Mouse (Mus musculus) retina, embryonic 14.5 days (tissue): ENCODE results near the gene Rtbdn.
"Not testable (repeated sequence)": the region's sequence is repeated elsewhere in the genome, so short reads cannot be mapped to it uniquely, and the experiment has no call there.

ENCODE experiments used
- DNase-seq: peaks from one replicate; pipeline ENCODE4 v3.0.0-alpha.2; 2015; ENCODE audit warnings: low spot score

Gene Rtbdn

DNA sequence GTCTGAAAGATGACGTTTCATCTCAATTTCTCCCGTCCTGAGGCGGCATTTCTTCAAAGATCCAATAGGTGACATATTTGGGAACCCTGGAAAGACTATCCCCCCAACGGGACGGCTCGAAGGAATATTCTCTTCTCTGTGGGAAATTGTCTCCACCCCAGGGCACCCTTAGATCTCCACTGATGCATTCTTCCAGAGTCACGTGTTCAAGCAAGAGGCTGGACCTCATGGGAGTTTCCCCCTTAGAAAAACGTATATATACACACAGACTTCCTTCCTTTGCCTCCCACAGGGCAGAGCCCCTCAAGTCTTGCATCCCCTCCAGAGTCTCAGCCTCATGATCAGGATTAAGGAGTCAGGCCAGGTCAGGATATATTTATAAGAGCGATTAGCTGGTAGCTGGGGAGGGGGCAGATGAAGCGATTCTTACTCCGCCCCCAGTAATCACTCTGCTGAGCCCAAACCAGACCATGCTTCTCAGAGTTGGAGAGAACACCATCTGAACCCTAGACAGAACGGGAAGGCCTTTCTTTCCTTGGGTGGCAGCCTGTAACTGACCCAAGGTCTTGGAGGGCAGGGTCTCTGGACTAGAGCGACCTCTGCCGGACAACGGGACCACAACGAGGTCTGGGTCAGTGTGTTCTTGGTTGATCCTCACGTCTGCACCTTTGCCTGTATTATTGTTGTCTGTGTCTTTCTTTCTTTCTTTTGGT is at the start of gene Rtbdn:
Gene Rtbdn, plus strand, starts transcription at position 464 of the 713 bp plus-strand sequence.
- DNase-seq, result peak; percentile 75

DNA sequence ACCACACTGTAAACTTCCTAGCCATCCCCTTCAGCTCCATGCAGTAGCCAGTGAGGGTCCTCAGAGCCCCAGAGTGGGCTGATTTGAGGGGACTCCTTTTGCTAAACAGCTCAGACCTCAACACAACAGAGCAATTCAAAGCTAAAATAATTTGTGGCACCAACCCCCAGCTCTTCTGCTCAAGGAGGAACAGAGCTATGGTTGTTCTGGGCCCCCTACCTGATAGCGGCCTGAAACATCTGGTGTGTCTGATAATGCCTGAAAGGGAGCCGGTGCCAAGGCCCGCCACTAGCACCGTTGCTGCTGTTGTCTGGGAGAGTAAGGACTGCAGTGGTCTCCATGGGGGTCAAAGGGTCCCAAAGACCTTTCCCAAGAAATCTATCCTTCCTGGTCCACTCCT is 45.7 kb upstream of the Rtbdn start:
- DNase-seq, result no peak

DNA sequence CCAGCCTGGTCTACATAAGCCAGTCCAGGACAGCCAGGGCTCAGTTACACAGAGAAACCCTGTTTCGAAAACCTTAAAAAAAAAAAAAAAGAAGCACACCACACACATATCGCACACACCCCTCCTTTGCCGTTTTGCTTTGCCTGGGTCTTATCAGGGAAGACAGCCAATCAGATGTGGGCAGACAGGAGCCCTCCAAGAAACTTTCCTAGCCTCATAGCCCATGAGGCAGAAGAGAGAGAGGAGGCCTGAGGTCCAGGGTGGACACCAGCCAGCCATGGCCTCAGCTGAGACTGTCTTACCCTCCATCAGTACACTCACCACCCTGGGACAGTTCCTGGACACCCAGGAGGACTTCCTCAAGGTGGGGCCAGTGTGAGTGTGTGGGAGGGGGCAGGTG is 45.0 kb upstream of the Rtbdn start, which contains the start of gene Klf1:
Gene Klf1, plus strand, starts transcription at position 177 of the 400 bp plus-strand sequence.
- no peak for DNase-seq

DNA sequence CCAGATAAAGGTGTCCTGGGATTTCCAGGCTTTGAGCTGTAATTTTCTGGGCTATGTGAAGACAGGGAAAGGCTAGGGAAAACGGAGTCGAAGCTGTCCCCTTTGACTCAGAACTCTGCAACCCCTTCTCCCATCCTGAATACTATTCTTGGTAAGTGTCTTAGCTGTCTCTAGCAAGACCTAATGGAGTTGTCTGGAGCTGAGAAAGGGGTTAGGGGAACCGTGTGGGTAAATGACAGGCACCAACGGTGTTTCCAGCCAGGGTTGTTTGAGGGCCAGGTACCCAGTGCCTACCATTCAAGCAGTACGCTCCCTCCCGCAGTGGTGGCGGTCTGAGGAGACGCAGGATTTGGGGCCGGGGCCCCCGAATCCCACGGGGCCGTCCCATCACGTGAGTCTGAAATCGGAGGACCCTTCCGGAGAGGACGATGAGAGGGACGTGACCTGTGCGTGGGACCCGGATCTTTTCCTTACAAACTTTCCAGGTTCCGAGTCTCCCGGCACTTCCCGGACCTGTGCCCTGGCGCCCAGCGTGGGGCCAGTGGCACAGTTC is 44.3 kb upstream of the Rtbdn start:
- DNase-seq, result no peak

DNA sequence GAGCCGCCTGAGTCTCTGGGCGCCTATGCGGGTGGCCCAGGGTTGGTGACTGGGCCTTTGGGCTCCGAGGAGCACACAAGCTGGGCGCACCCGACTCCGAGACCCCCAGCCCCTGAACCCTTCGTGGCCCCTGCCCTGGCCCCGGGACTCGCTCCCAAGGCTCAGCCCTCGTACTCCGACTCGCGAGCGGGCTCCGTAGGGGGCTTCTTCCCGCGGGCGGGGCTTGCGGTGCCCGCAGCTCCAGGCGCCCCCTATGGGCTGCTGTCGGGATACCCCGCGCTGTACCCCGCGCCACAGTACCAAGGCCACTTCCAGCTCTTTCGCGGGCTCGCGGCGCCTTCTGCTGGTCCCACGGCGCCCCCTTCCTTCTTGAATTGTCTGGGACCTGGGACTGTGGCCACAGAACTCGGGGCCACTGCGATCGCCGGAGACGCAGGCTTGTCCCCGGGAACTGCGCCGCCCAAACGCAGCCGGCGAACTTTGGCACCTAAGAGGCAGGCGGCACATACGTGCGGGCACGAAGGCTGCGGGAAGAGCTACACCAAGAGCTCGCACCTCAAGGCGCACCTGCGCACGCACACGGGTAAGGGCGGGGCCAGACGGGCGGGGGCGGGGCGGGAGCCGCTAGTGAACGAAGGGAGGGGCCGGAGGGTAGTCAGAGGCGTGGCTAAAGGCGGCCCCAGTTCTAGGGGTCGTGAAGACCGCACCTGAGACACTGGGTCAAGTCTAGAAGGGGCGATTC is 43.7 kb upstream of the Rtbdn start:
- peak; percentile 95 for DNase-seq

DNA sequence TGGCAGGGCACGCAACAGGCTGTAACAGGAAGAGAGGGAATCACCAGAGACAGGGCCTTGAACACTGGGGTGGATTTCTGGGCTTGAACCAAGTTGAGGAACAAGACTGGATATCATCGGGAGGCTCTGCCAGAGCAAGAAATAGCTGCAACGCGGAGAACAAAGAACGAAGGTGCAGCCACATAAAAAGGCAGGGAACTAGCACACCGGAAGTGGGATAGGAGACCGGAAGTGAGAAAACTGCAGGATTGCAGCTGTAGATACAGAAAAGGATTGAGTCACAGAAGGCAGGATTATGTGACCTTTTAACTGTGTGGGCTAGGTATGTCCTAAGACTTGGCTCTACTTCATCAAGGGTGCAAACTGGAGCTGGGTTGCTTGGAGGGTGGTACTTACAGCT is 42.4 kb upstream of the Rtbdn start:
- no peak for DNase-seq

DNA sequence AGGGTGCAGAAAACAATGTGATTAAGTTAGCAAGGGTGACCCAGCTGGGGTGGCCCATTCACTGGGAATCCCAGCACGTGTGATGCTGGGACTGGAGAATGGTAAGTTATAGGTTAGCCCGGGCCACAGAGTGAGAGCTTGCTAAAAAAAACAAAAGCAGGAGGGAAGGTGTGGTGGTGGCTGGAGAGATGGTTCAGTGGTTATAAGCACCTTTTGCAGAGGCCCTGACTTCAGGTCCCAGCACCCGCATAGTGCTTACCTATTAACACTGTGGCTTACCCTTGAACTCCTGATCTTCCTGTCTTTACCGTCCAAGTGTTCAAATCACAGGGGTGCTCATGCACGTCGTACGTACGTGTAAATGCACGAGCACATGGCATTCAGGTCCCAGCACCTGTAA is 39.8 kb upstream of the Rtbdn start:
- DNase-seq, result no peak

DNA sequence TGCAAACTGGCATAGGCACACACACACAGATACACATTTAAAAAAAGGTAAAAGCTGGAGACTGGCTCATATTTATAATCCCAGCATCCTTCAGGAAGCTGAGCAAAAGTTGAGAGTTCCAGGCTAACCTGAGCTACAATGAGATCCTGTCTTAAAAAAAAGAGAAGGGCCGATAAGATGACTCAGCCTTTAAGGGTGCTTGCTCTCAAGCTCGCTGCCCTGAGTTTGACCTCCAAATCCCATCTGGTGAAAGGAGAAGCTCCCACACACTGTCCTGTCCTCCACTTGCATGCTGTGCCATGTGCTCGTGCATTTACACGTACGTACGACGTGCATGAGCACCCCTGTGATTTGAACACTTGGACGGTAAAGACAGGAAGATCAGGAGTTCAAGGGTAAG is 39.3 kb upstream of the Rtbdn start:
- DNase-seq, result no peak

DNA sequence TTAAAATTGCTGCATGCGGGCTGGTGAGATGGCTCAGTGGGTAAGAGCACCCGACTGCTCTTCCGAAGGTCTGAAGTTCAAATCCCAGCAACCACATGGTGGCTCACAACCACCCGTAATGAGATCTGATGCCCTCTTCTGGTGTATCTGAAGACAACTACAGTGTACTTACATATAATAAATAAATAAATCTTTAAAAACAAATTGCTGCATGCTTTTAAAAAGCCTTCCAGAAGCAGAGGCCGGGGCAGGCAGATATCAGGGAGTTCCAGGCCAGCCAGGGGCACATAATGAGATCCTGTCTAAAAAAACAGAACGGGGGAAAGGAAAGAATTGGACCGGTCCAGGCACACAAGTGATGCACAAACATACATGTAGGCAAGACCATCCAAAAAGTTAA is 38.8 kb upstream of the Rtbdn start:
- not testable (repeated sequence) for DNase-seq

DNA sequence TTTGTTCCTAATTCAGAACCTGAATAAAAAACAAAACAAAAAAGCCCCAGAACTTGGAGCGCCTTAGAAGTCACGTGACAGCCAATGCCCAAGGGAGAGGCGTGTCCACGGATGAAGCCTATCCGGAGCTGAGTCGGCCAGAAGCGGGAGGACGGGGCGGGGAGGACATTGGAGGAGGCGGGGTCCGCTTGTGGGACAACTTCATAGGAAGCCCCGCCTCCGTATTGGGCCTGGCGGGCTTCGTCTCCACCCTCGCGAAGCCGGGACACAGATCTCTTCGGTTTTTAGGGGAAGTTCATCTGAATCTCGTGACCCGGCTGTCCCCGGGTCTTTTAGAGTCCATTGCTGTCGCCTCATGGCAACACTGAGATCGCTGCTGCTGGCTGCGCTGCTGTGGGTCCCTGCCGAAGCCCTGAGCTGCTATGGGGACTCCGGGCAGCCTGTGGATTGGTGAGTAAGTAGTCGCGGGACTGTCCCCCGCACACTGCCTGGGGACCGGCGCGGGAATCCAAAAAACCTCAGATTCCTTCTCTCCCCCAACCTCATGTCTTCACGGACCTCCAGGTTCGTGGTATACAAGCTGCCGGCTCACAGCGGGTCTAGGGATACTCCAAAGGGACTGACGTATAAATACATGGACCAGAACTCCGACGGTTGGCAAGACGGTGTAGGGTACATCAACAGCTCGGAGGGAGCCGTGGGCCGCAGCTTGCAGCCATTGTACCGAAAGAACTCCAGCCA is 38.2 kb upstream of the Rtbdn start, which contains the start of gene Dnase2a:
Gene Dnase2a, plus strand, starts transcription at position 140 of the 741 bp plus-strand sequence.
- peak; percentile 94 for DNase-seq

DNA sequence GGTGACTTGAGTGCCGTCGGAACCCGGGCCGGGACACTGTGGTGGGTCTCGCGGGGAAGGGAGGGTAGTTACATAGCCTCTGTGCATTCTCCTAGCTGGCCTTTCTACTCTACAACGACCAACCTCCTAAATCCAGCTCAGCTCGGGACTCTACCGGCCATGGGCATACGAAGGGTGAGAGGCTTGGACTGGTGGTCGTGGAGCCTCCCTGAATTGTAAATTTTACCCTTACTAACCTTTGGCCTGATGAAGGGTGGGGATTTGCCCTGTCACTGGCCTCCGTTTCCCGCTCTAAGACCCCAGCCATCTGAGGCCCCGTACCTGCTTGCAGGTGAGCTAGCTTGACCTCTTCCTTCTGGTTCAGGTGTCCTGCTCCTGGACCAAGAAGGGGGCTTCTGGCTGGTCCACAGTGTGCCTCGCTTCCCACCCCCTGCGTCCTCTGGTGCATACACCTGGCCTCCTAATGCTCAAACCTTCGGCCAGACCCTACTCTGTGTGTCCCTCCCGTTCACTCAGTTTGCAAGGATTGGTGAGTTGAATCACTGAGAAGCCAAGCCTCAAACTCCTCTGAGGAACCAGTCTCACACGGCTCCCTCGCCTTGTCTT is 37.5 kb upstream of the Rtbdn start:
- DNase-seq, result peak; percentile 11

DNA sequence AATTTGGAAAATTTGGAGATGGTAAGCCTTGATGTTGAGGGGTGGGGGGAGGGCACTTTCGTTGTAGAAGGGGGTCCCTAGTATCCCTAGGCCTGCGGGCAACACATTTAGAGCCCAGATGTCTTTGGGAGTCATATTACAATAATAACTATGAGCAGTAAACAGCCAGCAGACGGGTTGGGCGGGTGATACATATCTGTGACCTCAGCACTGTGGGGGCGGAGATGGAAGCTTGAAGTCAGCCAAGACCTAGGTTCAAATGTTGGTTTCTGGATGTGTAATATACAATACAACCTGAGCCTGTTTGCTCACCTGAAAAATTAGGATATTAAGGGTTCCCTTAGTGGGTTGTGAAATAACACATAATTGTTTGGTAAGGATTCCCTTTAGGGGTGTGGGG is 36.8 kb upstream of the Rtbdn start:
- DNase-seq, result no peak

DNA sequence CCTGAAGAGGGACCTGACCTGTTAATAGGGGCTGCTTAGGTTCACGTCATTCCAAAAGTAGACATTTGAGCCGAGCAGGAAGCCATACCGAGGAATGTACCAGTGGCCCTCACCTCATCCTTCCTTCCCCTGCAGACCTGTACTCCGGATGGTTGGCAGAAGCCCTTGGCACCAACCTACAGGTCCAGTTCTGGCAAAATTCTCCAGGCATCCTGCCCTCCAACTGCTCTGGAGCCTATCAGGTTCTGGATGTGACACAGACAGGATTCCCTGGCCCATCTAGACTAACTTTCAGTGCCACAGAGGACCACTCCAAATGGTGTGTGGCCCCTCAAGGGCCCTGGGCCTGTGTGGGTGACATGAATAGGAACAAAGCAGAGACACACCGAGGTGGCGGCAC is 36.2 kb upstream of the Rtbdn start:
- DNase-seq, result no peak

DNA sequence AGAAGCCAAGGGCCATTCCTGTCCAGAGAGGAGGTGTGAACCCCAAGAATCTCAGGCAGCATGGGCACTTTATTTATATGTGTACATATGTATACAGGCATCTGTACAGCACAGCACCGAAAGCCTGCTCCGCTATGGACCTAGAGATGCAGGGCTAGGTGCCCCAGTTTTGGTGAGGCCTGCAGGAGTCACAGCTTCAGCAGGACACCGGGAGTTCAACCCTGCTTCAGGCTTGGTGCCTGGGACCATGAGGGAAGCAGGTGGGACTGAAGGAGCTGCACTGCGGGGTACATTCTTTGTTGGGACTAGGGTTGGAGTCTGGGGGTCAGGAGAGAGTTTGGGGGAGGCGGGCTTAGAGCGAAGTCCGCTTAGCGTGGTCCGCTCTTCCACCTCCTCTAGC is 34.9 kb upstream of the Rtbdn start:
- no peak for DNase-seq

DNA sequence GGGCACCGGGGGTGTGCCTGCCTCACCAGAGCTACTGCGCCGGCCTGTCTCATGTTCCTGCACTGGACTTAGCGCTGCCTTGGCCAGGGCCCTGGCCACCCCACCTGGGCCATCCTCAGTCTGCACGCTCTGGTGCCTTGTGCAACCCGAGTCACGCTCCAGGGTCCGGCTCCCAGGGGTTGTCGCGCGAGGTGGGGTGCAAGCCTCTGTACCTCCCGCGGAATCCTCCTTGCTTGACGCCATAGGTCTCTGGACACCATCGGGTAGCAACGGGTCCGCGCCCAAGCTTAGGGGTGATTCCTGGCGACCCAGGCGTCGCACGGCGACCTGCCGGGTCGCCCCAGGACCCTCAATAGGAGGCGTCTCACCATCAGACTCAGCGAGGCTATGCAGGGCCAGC is 34.4 kb upstream of the Rtbdn start:
- DNase-seq, result no peak

DNA sequence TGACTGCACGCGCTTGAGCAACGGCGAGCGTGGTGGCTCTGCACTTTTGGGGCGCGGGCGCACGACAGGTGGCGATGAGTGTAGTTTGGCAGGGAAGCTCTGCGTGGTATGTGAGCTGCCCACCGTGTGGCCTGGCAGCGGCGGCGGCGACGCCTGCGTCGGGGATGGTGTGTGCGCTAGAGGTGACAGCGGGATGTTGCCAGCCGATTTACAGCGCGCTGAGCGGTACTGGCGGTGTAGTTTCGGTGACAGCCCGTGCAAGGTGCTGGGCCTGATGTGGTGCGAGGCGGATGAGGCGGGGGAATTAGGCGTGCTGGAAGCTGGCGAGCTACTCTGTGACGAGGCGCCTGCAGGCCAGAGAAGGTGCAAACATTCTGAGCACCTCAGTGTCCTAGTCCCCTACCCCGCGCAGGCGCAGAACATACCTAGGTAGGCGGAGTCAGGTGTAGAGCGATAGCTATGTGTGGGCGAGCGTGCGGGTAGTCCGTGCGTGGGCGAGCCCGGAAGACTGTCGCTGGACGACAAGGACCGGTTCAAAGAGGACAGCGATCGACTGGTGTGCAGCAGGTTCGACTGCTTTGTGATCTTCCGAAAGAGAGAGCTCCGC is 33.8 kb upstream of the Rtbdn start:
- peak; percentile 40 for DNase-seq

DNA sequence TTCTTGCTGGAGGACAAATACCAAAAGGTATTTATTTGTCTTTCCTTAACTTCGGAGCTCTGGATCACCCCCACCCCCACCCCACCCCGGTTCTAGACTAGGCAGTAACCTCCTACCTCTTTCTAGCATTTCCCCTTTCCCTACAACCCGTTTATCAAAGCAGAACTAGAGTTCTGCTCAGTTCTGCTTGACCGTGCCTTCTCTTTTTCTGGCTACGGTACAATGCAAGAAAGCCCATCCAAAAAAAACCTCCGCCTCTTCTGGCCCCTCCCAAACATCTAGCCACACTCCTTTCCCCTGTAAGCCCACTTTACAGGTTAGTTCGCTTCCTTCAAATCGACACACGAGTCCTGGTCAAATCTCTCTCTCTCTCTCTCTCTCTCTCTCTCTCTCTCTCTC is 33.3 kb upstream of the Rtbdn start:
- no peak for DNase-seq

DNA sequence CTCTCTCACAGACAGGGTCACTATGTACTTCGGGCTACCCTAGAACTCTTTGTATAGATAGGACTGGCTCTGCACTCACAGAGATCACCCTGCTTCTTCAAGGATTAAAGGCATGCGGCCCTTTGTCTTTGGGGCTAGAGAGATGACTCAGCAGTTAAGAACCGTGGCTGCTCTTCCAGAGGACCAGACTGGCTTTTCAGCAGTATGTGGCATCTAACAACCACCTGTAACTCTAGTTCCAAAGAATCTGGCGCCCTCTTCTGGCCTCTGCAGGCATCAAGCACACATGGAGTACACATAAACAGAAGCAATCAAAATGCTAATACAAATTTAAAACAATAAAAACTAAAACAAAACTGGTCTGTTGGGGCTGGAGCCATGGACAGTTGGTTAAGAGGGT is 32.8 kb upstream of the Rtbdn start:
- DNase-seq, result peak; percentile 56

DNA sequence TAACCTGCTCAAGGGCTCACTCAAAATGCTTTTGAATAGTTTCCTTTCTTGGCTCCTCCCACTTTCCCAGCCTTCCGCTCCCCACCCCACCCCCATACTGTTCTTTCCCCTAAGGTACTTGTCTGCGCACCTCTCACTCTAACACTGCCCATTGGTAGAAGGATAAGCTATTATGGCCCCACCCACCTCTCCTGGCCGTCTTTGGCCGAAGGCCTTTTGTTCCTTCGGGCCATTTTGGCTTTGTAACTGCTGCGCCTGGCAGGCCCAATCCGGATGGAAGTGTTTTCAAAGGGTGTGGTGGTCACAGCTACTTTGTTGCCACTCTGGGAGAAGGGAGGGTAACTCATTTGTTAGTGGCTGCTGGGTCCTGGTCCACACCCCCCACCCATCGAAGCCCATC is 31.5 kb upstream of the Rtbdn start:
- DNase-seq, result no peak

DNA sequence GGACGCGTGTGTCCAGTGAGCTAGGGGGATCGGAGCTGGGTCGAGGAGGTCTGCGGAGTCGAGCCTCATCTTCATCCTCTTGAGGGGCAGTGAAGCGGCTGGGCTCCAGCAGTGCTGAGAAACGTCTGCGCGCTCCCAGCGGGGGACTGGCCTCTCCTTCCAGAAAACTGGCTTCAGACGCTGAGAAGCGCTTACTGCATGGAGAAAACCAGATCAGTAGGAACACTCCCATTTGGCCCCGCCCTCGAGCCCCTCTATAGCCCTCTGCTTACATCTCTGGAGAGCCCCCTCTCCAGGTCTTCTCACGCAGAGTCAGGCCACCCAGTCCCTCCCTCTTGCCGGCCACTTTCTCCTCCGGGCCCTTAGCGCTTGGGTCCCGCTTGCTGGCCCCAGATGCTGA is 29.0 kb upstream of the Rtbdn start:
- no peak for DNase-seq

DNA sequence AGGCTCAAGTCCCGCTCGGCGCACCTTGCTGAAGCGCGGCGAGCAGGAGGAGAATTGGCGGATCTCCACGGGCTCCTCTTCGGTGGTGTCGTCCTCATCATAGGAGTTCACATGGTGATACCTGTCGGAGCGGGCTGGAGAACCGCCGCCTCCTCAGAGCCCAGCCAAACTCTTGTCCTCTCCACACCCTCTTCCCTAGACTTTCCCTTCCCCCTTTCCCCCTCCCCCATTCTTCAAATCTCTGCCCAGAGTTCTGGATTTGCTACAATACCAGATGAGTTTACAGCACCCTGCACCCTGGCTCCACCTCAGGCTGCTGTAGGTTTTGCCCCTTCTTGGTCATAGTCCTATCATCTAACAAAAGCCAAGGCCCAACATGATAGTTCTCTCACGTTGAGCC is 28.1 kb upstream of the Rtbdn start:
- DNase-seq, result no peak

DNA sequence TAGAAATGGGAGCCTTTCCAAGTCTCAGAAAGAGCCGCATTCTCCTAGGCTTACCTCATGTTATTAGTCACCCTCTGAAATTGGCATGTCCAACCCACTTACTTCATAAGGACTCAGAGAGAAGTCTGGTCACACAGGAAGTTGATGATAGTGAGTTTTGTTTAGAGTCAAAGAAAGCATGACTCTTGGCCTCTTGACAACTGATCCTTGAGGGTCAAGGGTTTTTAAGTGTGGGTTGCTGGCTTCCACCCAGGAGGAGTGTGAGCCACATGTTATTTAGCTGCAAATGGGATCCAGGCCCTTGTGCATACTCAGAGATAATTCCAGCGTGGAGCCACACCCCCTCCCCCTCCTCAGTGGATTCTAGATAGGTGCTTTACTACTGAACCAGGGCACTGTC is 25.2 kb upstream of the Rtbdn start:
- DNase-seq, result no peak
